Mouse (Mus musculus): ENCODE measurements around the gene Gm10272.

GRCm38 (mm10) chr10:77697133-77697532 is 9.3 kb upstream of the Gm10272 start, which contains the start of gene Gm9508:
- TF ChIP-seq POLR2A (IDR thresholded peaks at IDR 0.05; ENCODE audit: borderline replicate concordance, insufficient read depth, low read length), result no peak
- TF ChIP-seq CTCF (IDR thresholded peaks at IDR 0.05; ENCODE audit: borderline replicate concordance, insufficient read depth, low read depth, low read length), result no peak

Measured in cerebellum, adult 2 months (tissue).